Mouse (Mus musculus): ENCODE results near the gene Sbk1. TPM values are rescaled to one million over a fixed set of nuclear protein-coding genes. Genes with fewer than 3 reads are reported as not detected.
"Not testable (repeated sequence)": the region's sequence is repeated elsewhere in the genome, so short reads cannot be mapped to it uniquely, and the experiment has no call there.

Gene Sbk1
- total RNA-seq, 2 experiments from 2014 or later: 142 to 147 TPM

DNA sequence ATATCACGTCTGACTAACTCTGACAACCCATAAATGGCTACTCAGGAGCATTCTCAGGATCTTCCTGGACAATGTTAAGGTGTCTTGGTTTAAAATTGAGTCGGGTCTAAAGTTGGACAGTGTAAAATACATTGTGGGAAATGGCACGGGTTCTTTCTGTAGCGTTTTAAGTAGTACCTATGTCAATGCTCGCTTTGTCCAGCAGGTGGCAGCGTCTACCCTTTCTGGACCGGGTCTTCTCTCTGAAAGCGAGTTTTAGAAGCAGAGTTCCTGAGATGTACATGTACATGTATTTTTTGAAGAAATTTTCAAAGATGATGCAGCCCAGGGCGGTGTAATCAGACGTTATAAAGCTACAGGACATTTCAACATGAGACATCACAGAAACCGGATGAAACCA, 51.3 kb downstream of the Sbk1 start:
- intact Hi-C loops (cut with DNase I): loop anchor here (1.0 to 2.0 kb wide), 2 partner anchors 55 to 205 kb away; no protein-coding TSS in a partner anchor
- peak; percentile 75 to 78 for DNase-seq (ENCODE audit: extremely low spot score in 1 of 2, low spot score in 2 of 2)

- DNase-seq (ENCODE audit: extremely low spot score in 1 of 2, low spot score in 2 of 2): peak in 1 of 2 experiments; percentile 36
- intact Hi-C loops (cut with DNase I): loop anchor here (2.0 kb wide), 1 partner anchor 204 kb away; no protein-coding TSS in a partner anchor
Observed at GRCm38 (mm10) chr7:126324791-126325190, 52.4 kb downstream of the Sbk1 start.

DNA sequence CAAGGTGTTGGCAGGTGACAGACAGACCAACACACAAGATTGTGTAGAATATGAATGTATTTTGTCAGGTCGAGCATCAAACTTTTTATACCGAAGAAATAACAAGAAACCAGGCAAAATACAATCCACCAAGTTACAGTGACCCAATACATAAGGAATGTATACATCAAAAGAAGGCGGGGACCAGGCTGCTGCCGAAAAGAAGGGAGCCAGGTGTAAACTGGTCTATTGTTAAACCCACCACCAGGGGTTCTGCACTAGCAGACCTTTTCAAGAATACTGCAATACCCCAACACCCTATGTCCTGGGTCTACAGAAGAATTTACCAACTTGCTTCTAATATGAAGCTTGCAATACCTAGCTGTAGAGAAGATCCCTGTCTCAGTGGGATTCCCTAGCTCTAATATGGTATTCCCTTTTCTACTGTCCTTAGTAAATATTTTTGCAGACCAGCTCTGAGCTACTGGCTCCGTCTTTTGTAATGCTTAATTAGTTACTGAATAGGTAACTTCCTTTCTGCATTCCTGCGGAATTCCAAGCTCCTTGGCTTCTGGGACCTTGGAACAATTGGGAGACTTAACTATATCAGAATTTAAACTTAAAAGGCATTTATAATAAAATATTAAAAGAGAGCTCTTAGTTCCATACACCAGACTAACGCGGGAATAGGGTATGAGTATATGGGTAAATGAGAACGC, 53.3 kb downstream of the Sbk1 start:
- intact Hi-C loops (cut with DNase I): loop anchor here (2.0 kb wide), 1 partner anchor 203 kb away; no protein-coding TSS in a partner anchor
- DNase-seq (ENCODE audit: extremely low spot score in 1 of 2, low spot score in 2 of 2): not testable (repeated sequence)

DNA sequence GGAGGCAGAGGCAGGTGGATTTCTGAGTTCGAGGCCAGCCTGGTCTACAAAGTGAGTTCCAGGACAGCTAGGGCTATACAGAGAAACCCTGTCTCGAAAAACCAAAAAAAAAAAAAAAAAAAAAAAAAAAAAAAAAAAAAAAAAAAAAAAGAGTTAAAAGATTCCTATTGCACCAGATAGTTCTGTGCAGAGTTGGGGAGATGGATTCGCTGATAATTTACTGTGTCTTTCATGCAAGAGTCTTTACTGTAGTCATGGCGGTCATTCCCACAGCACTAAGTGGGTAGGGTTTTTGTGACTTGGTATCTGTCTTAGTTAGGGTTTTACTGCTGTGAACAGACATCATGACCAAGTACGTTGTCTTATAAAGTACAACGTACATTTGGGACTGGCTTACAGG, 56.4 kb downstream of the Sbk1 start:
- intact Hi-C loops (cut with DNase I); DNase-seq (ENCODE audit: extremely low spot score in 1 of 2, low spot score in 2 of 2): not testable (repeated sequence)

DNA sequence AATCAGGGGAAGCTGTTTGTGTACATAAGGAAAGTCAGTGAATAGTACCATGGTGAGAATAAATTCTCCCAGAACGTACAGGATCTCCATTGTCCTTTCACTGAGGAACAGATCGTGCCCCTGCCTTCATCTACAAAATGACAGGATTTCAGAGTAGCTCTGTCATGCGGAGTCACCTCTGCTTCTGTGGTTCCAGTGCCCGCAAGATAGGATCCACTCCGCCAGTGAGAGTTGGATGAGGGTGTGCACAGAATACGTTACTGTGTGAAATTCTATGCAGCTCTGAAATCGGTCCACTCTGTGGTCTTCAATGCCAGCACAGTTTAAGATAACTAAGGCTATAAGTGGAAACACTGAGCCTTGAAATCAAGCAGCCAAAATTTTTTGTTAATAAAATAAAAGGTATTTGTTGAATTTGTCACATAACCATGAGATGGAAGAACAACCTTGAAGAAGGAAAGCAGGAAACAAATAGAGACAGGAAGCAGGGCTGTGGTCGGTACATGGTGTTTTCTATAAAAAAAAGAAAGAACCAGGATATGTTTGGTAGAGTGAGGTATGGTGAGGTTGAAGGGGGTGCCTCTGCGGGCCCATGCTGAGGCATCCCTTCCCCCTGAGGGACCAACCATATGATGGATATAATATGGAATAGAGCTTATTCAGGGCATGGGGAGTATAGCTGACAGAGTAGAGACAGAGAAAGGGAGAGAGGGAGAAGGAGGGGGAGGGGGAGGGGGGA, 57.7 kb downstream of the Sbk1 start:
- intact Hi-C loops (cut with DNase I): no loop called here
- no peak for DNase-seq (ENCODE audit: extremely low spot score in 1 of 2, low spot score in 2 of 2)

GRCm38 (mm10) chr7:126330693-126331092, 58.3 kb downstream of the Sbk1 start:
- intact Hi-C loops (cut with DNase I): no loop called here
- no peak for DNase-seq (ENCODE audit: extremely low spot score in 1 of 2, low spot score in 2 of 2)

DNA sequence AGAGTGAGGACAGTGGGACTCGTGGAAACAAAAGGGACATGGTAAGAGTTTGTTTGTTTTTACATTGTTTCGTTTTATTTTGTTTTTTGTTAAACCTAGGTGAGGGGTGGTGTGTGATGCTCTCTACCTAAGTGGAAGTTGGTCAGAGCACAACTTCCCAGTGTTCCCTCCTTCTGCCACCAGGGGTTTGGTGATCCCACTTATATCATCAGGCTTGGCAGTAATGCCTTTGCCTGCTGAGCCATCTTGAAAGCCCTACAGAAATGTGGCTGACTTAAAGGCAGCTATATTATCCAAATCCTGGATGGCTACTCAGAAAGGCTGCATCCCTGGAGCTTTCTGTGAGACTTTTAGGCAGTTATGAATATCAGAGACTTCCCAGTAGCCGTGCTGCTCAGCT, 60.3 kb downstream of the Sbk1 start:
- intact Hi-C loops (cut with DNase I): no loop called here
- no peak for DNase-seq (ENCODE audit: extremely low spot score in 1 of 2, low spot score in 2 of 2)

GRCm38 (mm10) chr7:126335556-126335955, 63.1 kb downstream of the Sbk1 start:
- intact Hi-C loops (cut with DNase I): no loop called here
- DNase-seq (ENCODE audit: extremely low spot score in 1 of 2, low spot score in 2 of 2): no peak

- intact Hi-C loops (cut with DNase I): no loop called here
- no peak for DNase-seq (ENCODE audit: extremely low spot score in 1 of 2, low spot score in 2 of 2)
Observed at GRCm38 (mm10) chr7:126338906-126339305, 66.5 kb downstream of the Sbk1 start.

- intact Hi-C loops (cut with DNase I): no loop called here
- DNase-seq (ENCODE audit: extremely low spot score in 1 of 2, low spot score in 2 of 2): peak in 1 of 2 experiments; percentile 81
Observed at GRCm38 (mm10) chr7:126339521-126339971, 67.1 kb downstream of the Sbk1 start.

DNA sequence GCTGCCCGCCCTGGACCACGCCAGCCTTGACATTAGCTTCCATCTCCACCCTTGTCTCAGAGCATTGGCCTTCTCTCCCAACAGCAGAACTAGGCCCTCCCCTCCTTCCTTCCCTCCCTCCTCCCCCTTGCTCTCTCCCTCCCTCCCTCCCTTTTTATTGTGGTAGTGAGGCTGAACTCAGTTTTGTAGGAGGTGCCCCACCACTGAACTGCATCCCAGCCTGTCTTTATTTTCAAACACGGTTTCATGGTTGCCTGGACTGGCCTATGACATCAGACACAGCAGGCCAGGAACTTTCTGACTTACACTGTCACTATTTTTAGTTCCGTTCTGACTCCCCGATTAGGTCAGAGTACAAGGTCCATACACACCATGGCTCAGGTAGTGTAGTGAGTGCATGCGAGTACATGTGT, 67.8 kb downstream of the Sbk1 start:
- intact Hi-C loops (cut with DNase I): no loop called here
- no peak for DNase-seq (ENCODE audit: extremely low spot score in 1 of 2, low spot score in 2 of 2)

DNA sequence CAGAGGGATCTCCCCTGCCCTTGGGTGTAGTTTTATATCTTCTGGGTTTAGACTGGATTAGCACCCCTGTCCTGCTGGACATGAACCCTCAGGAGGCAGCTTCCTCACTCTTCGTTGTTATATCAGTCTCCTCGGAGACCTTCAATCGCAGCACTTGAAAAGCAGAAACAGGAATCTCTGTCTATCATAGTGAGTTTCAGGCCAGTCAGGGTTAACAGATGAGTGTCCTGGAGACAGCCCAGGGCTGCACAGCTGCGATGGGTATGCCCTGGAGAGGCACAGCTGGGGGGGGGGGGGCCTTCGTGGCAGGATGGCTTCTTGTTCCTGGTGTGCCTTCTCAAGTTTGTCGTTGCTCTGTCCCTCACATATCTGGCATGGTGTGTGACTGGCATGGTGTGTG, 68.5 kb downstream of the Sbk1 start:
- no peak for DNase-seq (ENCODE audit: extremely low spot score in 1 of 2, low spot score in 2 of 2)
- intact Hi-C loops (cut with DNase I): no loop called here

Other genes starting within 250 kb of the Sbk1 start
- 10 to 100 TPM; 33.1 to 33.8 TPM for gene Gsg1l, start 190.2 kb upstream of the Sbk1 start, total RNA-seq (2021)
- 100 to 1,000 TPM; 101 to 103 TPM for gene Xpo6, start 72.1 kb upstream of the Sbk1 start, total RNA-seq (2021)
- gene Lat, start 97.0 kb downstream of the Sbk1 start, total RNA-seq (2021): 1 to 10 TPM in 1 of 2 experiments, under 1 TPM in 1; 0.64 to 1.6 TPM
- 10 to 100 TPM; 85.2 to 89.0 TPM for gene Spns1, start 104.8 kb downstream of the Sbk1 start, total RNA-seq (2021)
- 1 to 10 TPM; 8.0 to 8.2 TPM for gene Nfatc2ip, start 124.1 kb downstream of the Sbk1 start, total RNA-seq (2021)
- not detected for gene Cd19, start 142.3 kb downstream of the Sbk1 start, total RNA-seq (2021)
- gene Rabep2, start 156.1 kb downstream of the Sbk1 start, total RNA-seq (2021): 1 to 10 TPM; 8.7 to 8.8 TPM
- gene Atp2a1, start 190.5 kb downstream of the Sbk1 start, total RNA-seq (2021): under 1 TPM in 1 of 2 experiments, not detected in 1; 0.20 TPM
- 10 to 100 TPM; 68.3 to 68.6 TPM for gene Sh2b1, start 202.8 kb downstream of the Sbk1 start, total RNA-seq (2021)
- gene Tufm, start 214.7 kb downstream of the Sbk1 start, total RNA-seq (2021): 100 to 1,000 TPM in 1 of 2 experiments, 10 to 100 TPM in 1; 81.6 to 103 TPM
- 100 to 1,000 TPM; 123 to 125 TPM for gene Atxn2l, start 230.8 kb downstream of the Sbk1 start, total RNA-seq (2021)